Mouse (Mus musculus) c-Kit-positive CD71-positive TER-119-negative erythroid progenitor cells, embryonic 14.5 days (primary cell): Measurements from ENCODE around the gene Eif4a2.

Experiments
- DNase-seq: peaks from one replicate; pipeline ENCODE4 v3.0.0-alpha.2; 2013; ENCODE audit warnings: low read depth

Eif4a2 gene

DNA sequence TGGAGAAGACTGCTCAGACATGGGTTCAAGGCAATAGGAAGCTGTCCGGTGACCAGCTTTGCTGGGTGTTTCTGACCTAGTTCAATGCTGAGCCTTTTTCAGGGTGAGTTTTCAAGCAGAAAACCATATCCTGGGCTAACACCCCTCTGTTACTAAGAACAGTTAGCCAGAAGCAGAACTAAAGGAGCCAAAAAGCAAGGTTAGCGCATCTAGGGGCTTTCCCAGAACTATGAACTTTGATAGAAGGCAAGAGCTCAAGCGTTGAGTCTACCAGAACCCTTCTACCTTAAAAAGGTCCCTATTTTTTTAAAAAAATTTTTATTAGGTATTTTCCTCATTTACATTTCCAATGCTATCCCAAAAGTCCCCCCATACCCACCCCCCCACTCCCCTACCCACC, 33.7 kb downstream of the Eif4a2 start:
- DNase-seq = no peak

DNA sequence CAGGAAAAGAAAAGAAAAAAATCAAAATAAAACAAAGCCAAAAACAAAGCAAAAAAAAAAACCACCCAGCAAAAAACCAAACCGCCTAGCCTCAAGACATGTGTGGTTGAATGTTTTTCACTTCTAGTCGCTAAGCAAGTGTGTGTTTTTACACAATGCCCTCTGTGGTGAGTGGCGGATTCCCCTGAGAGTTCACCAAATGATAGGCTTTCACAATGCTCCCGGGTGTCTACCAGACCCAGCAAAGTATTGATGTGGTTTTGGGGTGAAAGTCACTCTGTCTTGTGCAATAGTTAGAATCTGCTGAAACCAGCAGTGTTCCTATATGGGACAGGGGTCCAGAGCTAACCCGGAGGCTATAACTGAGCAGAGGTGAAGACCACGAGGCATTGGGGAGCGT, 37.1 kb downstream of the Eif4a2 start:
- no peak for DNase-seq

DNA sequence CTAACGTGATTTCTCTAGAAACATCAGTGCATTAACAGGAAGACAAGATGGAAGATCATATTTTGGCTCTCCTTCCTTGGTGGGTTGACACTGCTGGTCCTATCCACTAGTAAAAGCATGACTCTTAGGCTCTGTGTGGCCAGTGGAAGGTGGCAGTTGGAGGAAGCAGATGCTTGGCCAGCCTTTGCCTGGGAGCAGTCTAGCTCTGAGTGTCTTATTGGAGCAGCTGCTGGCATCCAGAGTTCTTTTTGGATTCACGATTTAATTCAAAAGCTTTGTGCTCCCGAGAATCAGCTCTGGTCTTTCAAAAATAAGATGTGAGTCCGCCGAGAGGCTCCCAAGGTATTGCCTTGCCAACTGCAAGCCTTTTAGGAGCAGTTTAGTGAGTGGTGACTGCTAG, 38.0 kb downstream of the Eif4a2 start:
- DNase-seq = no peak

DNA sequence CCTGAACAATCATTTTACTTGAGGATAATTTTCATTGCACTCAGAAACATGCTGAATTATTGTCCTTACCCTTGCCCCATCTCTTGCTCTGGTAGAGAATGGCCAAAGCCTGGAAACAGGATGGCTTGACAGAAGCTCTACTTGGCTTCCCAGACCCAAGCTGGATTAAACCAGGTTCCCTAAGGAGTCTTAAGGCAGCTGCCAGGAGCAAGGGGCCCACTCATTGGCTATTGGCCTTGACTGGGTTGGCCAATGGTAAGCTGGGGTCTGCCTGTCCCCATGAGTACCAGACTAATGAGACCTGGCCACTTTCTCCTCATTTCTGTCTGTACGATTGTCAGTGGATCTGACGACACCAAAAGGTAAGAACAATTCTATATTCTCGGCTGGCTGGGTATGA, 39.0 kb downstream of the Eif4a2 start, which contains the start of gene Adipoq:
TSS of gene Adipoq (plus strand) at position 257 of the 400 bp plus-strand sequence.
- no peak for DNase-seq

DNA sequence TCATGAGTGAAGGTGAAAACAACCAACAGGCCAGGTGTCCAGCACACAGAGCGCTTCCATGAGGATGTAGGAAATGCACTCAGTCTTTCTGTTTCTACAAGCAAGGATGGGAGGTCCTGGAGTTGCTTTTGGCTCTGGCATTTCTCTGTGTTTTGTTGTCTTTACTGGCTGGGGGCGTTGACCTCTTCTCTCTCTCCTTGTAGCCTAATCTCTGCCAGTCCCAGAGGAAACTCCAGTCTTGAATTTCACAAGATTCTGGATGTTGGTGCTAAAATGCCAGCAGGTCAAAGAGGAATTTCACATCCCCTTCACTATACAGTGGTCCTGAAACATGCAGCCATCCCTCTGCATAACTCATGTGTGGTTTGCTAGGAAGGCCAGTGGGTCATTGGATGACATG, 41.7 kb downstream of the Eif4a2 start:
- DNase-seq = no peak

DNA sequence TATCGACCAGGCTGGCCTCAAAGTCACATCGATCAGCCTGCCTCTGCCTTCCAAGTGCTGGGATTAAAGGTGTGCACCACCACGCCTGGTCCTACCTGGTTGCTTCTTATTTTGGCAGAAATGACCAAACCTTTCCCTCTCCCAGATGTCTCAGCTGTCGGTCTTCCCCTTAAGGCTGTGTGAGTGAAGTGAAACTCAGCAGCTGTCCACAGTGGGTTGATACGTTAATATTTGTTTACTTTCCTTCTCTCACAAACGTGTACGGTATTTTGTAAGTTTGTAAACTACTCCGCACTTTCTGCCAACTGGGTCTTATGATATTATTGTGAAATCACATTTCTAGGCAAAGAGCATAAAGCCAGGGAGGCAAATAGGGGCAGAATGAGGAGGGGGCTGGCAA, 42.2 kb downstream of the Eif4a2 start:
- no peak for DNase-seq

DNA sequence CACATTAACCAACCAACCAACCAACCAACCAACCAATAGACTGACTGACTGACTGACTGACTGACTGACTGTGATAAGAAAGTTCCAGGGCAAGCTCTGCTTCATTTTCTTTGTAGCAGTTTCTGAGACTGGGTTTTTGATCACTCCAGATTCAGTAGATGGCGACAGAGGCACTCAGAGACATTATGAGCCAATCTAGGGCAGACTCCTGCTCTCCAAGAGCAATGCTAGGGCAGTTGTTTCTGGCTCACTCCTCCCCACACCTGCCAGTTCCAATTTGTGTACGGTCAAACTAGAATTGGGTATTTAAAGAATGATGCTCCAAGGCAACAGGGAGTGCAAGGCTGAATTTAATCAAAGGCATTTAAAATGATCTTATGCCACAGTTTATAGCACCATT, 44.2 kb downstream of the Eif4a2 start:
- no peak for DNase-seq

DNA sequence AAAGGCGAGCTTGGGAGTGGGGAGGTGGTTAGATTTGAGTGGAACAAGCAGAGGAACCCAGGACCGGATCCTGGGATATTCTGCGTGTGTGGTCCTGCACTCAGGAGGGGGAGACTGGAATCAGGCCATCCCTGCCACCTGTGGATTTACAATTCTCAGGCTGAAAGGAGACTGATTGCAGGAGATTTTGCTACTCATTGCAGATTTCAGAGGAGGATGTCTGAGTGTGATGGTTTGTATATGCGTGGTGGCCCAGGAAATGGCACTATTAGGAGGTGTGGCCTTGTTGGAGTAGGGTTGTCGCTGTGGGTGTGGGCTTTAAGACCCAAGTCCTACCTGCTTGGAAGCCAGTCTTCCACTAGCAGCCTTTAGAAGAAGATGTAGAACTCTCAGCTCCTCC, 47.0 kb downstream of the Eif4a2 start:
- no peak for DNase-seq

DNA sequence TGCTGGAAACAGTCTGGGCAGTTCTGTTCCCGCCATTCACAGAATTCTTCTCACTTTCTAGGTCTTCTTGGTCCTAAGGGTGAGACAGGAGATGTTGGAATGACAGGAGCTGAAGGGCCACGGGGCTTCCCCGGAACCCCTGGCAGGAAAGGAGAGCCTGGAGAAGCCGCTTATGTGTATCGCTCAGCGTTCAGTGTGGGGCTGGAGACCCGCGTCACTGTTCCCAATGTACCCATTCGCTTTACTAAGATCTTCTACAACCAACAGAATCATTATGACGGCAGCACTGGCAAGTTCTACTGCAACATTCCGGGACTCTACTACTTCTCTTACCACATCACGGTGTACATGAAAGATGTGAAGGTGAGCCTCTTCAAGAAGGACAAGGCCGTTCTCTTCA, 49.8 kb downstream of the Eif4a2 start:
- no peak for DNase-seq

DNA sequence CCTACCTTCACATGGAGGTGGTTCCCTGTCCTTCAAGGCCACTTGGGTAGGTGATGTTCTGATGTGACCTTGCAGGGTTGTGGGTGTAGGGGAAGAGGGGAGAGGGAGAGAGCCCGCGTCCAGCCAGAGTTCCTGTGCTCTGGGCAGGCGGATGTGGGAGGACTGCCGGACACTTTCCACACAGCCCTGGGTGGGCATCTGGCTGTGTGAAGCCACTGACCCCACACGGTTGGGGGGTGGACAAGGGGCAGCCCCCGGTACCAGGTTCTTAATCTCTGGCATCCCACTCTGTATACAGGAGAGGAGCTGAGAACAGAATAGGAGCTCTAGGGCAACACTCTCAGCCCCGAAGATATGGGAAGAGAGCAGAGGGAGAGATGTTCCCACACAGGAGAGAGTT, 51.0 kb downstream of the Eif4a2 start:
- DNase-seq = no peak

DNA sequence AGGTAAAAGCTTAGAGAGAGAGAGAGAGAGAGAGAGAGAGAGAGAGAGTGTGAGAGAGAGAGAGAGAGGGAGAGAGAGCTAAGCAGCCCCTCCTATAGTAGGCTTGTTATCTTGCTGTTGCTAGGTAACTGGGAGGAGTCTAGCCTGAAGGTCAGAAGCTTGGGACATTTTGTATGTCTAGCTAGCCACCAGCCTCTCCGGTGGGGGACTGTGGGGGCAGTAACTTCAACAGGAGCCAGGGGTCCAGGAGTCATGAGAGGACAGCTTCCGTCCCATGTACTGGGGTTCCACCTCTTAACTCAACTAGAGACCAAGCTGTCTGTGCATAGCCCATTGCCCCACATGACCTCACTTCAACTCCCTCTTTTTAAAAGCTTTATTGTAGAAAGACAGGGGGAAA, 51.7 kb downstream of the Eif4a2 start:
- DNase-seq = no peak

DNA sequence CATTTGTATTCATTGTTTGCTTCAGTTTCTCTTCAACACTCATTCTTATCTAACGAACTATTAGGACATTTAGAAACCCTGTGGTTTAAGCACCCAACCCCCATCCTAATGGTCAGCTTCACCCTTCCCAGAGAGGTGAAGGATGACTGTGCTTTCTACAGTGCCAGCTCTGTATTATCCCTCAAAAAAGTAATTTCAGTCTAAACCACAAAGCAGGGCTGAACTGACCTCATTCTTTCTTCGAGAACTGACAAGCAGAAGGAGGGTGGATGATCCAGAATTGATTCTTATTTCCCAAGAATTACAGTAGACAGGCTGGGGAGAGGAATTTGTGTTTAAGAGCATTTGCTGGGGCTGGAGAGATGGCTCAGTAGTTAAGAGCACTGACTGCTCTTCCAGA, 52.5 kb downstream of the Eif4a2 start:
- DNase-seq = no peak

DNA sequence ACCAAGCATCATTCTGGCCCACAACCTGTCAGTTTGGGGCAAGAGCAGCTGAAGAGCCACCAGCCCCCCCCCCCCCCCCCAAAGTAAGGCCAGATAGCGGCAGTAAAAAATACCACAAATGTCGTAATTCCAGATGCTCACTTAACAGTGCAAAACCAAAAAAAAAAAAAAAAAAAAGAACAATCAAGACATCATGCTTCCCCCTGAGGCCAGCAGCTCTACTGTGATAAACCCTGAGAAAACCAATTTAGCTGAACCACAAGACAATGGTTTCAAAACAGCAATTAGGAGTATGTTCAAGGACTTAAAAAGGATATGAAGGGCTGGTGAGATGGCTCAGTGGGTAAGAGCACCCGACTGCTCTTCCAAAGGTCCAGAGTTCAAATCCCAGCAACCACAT, 54.9 kb downstream of the Eif4a2 start:
- DNase-seq = no peak
